Mouse (Mus musculus) retina, embryonic 14.5 days (tissue): Measurements from ENCODE around the gene Gm10912.
"Not testable (repeated sequence)": the region's sequence is repeated elsewhere in the genome, so short reads cannot be mapped to it uniquely, and the experiment has no call there.

Source experiments
- DNase-seq: peaks from one replicate; pipeline ENCODE4 v3.0.0-alpha.2; 2015; ENCODE audit warnings: low spot score

Gene Gm10912

DNA sequence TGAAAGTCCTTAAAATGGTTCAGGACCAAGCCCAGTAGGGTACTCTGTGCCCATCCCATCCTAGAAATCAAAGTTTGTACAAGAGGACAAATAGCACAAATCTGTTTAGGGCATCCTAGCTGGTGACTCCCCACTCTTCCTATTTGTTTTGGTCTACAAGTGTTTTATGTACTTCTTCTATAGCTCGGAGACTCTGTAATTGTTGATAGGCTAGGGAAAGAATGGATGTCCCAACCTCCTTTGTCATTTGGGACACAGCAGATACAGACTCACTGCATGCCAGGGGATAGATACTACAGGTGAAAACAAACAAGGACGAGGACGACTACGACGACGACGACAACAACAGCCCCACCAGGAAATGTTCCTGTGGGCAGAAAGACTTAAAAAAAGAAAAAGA is 2.8 kb downstream of the Gm10912 start, which contains the start of gene Gm10799:
Gene Gm10799, minus strand, starts transcription at position 101 of the 400 bp plus-strand sequence.
- not testable (repeated sequence) for DNase-seq

GRCm38 (mm10) chr2:104069704-104070185 is 4.1 kb downstream of the Gm10912 start, which contains the start of gene Cd59b:
Gene Cd59b (plus strand): TSS chr2:104069849.
- peak; percentile 74 for DNase-seq

DNA sequence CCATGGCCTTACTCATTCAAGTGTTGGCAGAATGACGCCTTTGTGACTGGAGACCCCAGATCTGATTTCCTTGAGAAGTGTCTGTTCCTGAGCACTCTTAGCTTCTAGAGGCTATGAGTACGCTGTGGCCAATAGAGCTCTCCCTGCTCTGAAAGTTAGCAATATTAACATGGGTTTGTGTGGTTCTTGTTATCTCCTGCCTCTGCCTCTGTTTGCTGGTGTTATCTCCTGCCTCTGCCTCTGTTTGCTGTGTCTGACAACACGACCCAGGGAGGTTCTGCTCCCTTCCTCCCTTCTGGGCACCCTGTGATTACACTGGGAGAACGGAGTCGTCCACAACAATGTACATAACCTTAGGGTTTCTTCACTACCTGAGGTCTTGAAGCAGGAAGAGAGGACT is 12.7 kb downstream of the Gm10912 start:
- not testable (repeated sequence) for DNase-seq

DNA sequence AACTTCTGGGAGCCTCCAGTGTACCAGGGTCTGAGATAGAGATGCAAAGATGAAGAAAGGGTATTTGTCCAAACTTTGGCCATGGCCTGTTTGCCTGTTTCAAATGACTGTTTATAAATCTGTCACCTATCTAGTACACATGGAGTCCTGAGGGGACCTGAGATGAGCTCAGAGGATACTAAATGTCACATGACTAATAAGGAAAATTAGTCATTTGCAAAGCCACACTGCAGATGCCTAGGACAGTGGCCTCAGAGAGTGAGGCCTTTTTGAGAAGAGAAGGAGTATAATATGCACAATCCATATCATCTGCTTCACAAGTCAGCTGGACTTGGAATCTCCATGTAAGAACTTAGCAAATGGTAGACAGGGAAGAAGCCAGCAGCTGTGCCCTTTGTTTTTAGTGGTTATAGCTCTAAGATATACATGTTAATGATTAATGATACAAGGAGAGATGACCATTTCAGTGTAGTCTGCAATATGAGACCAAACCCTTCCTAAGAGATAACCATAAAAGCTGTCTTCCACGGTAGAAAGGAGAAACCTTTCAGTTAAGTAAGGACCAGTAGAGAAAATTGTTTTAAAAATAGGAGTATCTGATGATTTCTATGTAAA is 15.9 kb downstream of the Gm10912 start:
- DNase-seq = not testable (repeated sequence)

GRCm38 (mm10) chr2:104082474-104082873 is 16.8 kb downstream of the Gm10912 start:
- no peak for DNase-seq

DNA sequence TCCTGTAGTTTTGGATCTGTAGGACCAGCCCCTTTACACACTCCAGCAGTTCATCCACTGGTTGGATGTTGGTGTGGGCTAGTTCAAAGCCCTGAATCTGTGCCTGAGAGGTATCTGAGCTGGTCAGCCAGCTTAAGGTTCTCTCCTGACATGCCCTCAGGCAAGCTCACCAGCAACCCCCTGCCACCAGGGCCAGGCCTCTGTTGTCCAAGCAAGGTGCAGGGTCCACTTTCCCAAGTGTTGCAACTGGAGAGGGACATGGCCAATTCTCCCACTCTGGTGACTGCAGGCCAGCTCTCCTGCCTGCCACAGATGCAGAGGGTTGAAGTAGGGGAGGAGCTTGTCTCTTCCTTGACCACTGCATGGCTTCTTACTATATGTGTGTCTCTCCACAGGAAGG is 18.4 kb downstream of the Gm10912 start:
- DNase-seq = not testable (repeated sequence)

DNA sequence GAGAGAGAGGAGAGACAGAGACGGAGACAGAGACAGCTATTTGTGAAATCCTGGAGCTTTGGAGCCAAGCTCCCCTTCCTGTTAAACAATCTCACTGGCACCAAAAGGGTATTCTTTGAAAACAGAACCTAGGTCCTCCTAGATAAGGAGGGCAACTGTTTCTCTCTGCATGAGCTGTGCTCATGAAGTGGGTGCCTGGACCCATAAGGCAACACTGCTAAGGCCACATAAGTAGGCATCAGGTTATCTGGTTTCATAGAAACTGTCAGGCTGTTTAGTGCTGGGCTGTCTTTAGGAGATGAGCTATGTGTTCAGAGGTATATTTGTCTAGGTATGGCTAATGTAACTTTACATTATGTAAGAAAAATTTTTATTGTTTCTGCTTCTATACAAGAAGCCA is 21.9 kb downstream of the Gm10912 start:
- not testable (repeated sequence) for DNase-seq

DNA sequence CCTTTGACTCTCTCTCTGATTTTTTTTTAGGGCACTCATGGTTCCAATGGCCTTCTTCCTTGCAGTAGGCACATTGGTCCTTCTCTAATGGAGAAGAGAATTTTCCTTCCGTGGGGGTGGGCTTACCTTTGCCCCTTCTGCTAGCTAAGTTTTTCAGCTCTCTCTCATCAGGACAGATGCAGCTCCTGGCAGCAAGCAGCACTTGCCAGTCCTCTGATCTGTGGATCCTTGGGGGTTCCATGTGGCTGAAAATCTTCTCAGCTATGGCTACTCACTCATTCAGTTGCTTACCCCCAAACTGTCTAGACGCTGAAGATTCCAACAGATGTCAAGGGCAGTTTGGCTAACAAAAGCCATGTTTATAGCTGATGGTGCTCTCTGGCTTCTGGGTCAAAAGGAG is 27.7 kb downstream of the Gm10912 start:
- no peak for DNase-seq

DNA sequence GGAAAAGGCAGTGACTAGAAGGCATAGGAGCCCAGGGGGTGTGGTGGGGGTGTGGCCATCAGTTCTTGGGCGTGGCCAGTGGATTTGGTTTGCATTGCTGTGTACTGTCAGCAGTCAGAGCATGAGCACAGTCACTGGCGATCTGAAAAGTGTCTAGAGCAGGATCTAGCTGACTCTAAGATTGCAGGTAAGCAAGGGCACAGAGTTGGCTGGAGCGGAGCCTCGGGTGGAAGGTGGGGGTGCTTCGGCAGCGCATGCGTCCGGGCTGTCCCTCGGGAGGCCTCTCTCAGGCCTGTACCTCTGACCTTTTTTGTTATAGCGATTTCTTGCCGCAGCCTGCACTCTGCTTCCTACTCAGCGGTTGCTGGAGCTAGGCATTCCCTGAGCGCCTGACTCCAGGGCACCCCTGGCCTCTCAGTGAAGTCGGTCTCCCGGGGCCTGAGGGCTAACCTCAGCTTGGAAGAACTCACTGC is 30.2 kb downstream of the Gm10912 start, which contains the start of gene Cd59a:
Gene Cd59a, plus strand, starts transcription at position 61 of the 473 bp plus-strand sequence.
- peak; percentile 85 for DNase-seq

GRCm38 (mm10) chr2:104096256-104096655 is 30.6 kb downstream of the Gm10912 start:
- peak; percentile 18 for DNase-seq

DNA sequence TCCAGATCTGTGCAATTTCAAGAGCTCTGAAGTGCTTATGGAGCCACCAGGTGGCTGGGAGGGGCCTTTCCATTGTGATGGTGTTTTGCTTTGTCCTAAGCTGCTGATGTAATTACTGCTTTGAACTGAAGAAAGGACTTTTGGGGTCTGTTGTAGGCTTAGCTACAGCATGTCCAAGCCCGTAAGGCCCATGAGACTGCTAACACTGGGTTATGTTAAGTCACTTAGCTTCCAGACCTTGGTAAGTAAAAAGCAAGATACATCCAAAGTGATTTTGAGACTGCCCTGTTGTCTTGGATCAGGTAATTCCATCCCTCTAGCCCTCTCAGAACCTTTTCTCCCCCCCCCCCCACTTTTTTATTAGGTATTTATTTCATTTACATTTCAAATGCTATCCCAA is 31.2 kb downstream of the Gm10912 start:
- peak; percentile 32 for DNase-seq

GRCm38 (mm10) chr2:104097396-104097795 is 31.8 kb downstream of the Gm10912 start:
- DNase-seq = not testable (repeated sequence)

GRCm38 (mm10) chr2:104098529-104099230 is 33.1 kb downstream of the Gm10912 start:
- no peak for DNase-seq

DNA sequence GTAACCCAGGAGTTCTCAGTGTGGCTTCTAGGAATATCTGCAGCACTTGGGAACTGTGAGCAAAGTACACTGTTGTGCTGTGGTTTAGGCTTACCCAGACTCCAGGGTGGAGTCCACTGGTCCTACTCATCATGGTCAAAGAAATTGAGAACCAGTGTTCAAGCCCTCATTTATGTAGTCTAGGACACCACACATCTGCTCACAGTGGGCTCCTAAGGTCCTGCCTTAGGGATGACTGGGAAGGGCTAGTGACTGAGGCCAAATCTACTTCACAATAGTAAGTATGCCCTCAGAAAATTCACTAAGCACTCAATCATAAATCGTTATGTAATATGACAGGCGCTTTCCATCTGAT is 33.6 kb downstream of the Gm10912 start:
- no peak for DNase-seq

DNA sequence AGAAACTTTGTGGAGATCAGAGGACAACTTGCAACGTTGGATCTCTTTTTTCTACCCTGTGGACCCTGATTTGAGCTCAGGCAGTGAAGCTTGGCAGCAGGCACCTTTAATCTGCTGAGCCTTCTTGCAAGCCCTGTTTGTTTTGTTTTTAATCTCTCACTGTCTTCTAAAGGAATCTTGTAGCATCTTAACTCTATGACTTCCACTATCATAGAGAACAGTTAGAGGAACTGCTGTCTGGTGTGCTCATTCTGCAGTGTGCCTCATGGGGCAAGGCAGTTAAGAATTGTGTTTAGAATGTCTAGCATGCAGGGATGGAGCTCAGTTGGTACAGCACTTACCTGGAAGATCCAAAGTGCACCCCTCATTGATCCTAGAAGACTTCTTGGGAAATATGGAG is 34.3 kb downstream of the Gm10912 start:
- no peak for DNase-seq

GRCm38 (mm10) chr2:104104800-104105199 is 39.2 kb downstream of the Gm10912 start:
- no peak for DNase-seq

- not testable (repeated sequence) for DNase-seq
Measured at GRCm38 (mm10) chr2:104109021-104109420, 43.4 kb downstream of the Gm10912 start.

DNA sequence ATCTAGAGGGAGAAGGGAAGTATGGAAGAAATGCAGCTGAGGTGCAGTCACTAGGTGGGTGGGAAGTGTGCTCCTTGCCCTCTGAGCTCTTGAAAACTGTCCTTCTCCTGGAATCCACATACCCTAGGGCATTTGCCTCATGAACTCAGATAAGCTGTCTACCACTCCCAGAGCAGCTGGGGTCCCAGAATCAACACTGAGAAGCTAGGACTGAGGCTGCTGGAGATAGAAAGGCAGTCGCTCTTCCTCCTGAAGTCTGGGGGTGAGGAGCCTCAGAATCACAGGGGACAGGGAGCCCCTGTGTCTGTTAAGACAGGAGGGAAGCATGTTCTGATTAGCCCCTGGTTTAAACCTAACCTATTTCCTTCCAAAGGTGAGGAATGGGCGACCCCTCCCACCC is 43.9 kb downstream of the Gm10912 start:
- no peak for DNase-seq

DNA sequence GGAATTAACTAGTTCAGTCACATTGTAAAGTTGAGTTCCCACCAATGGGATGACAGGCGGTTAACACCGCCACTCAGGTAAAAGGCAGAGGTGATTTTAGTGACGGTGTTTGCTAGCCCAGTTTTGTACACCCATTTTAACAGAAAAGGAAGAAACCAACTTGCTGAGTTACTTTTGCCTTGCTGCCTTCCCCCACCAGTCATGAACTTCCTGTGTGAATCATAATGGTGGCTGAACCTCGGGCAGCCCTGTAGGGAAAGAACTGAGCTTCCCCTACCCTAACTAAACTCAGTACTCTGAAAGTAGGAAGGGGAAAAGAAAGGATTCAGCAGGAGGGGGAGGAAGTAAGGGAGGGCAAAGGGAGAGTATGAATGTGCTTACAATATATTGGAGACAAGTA is 44.4 kb downstream of the Gm10912 start:
- DNase-seq = no peak

- DNase-seq = not testable (repeated sequence)
Measured at GRCm38 (mm10) chr2:104111170-104111797, 45.7 kb downstream of the Gm10912 start.

GRCm38 (mm10) chr2:104113563-104113962 is 47.9 kb downstream of the Gm10912 start:
- not testable (repeated sequence) for DNase-seq

DNA sequence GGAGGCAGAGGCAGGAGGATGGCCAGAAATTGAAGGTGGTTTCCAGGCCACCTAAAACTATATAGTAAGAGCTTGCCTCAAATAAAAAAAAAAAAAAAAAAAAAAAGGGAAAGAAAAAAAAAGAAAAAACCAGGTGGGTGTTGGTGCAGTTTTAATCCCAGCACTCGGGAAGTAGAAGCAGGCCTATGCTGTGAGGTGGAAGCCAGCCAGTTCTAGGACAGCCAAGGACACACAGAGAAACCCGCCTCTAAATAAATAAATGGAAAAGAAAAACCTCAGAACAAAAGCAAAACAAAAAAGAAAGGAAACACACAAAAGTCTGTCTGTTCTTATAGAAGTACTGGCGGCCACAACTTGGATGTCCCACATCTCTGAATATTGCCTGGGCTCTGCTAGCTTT is 49.3 kb downstream of the Gm10912 start:
- DNase-seq = no peak
